Mouse (Mus musculus): ENCODE data around the gene Ercc2.

DNA sequence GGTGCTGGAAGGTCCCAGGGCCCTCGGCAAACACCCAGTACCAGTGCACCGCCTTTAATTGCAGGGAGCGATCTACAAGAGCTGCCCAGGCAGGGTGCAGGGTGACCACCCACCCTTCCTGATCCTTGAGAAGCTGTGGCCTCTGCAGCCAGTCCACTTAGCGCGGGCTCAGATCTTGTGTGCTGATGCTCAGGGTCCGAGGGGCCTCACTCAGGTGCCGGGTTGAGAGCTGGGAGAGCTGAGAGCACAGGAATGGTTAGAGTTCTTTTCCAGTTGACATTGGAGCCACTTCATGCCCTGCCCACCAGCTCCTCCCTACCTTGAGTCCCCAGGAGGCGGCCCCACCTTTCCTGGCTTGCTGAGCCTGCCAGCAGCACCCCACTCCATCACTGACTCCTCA lies 12.7 kb downstream of the Ercc2 start:
- no peak for TF ChIP-seq CTCF (IDR thresholded peaks at IDR 0.05; ENCODE audit: borderline replicate concordance, insufficient read depth, low read depth, low read length)
- no peak for TF ChIP-seq POLR2A (IDR thresholded peaks at IDR 0.05; ENCODE audit: borderline replicate concordance, insufficient read depth, low read length)

Data from cerebellum, adult 2 months (tissue).